Mouse (Mus musculus) gastrocnemius, adult 2 months (tissue): ENCODE data around the gene Suco. TPM values are rescaled to one million over a fixed set of nuclear protein-coding genes. Genes with fewer than 3 reads are reported as not detected.

ENCODE experiments used
- DNase-seq: peaks from one replicate; pipeline ENCODE4 v3.0.0; 2022
- H3K27ac ChIP-seq: fragments of 200-600 bp; 2 replicates; pipeline ENCODE4 v1.8.1; 2022; ENCODE audit warnings: mild to moderate bottlenecking
- H3K4me3 ChIP-seq: fragments of 200-600 bp; 2 replicates; pipeline ENCODE4 v1.8.1; 2022; ENCODE audit warnings: mild to moderate bottlenecking, moderate library complexity
- CTCF ChIP-seq: fragments of 200-600 bp; IDR thresholded peaks from 2 replicates; pipeline ENCODE4 v1.8.1; 2022; ENCODE audit warnings: antibody characterized with exemption, mild to moderate bottlenecking, moderate library complexity
- intact Hi-C: fragments of 180-260 bp; cut with DNase I; formaldehyde crosslinking; loops from one replicate; pipeline ENCODE4 v1.15.1; 2025
- total RNA-seq, 2 experiments: library from RNA; stranded (reverse); gene quantifications; 2 replicates each; pipeline ENCODE4 v1.2.3; 2021

The Suco gene
- total RNA-seq, 2 experiments from 2014 or later, result 8.4 to 9.9 TPM

DNA sequence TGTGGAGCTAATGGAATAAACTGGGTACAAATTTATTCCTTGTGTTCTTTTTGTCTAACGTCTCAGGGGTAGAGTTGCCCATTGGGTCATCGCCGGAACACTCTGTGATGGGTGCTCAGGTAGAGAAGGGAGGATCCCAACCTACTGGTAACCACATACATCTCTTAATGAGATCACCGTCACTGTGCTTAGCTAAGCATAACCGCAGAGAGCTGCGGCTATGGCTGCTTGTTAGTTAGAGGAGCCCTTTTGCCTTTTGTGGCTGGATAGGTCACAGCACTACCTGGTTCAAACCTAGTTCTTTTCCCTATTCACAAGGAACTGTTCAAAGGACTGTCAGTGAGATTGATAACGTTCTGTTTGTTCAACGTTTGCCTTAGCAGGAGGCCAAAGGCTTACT, 32.6 kb upstream of the Suco start:
- Histone ChIP-seq H3K27ac (no peak overlapping the region), H3K4me3 (no peak overlapping the region)
- intact Hi-C loops, result no loop called here
- no peak for TF ChIP-seq CTCF
- DNase-seq, result no peak

- no peak overlapping the region for H3K4me3 ChIP-seq
- no peak for TF ChIP-seq CTCF
- intact Hi-C loops, result no loop called here
- H3K27ac ChIP-seq, result 0 out of 2 replicates have a peak overlapping the region, but pooled peaks have one; percentile 16
- DNase-seq, result no peak
These were observed 31.4 kb upstream of the Suco start for GRCm38 (mm10) chr1:161907795-161908457.

DNA sequence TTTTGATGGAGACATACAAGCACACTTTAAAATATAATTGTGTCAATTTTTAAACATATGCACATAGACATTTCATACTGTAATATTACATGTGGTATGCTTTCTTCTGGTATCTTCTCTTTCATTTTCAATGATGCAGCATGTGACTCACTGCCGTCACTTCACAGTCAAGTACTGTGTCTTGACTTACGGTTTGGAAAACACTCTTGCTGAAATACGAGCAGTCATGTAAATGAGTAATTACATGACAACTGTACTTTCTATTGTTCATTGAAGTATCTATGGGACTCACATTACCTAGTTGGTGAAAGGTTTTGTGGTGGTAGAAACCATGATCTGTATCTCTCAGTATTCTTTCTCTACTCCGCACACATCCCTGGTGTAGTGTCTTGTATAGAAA, 30.6 kb upstream of the Suco start:
- no peak for DNase-seq
- H3K27ac ChIP-seq, result no peak overlapping the region
- no peak overlapping the region for H3K4me3 ChIP-seq
- intact Hi-C loops, result no loop called here
- TF ChIP-seq CTCF, result no peak

DNA sequence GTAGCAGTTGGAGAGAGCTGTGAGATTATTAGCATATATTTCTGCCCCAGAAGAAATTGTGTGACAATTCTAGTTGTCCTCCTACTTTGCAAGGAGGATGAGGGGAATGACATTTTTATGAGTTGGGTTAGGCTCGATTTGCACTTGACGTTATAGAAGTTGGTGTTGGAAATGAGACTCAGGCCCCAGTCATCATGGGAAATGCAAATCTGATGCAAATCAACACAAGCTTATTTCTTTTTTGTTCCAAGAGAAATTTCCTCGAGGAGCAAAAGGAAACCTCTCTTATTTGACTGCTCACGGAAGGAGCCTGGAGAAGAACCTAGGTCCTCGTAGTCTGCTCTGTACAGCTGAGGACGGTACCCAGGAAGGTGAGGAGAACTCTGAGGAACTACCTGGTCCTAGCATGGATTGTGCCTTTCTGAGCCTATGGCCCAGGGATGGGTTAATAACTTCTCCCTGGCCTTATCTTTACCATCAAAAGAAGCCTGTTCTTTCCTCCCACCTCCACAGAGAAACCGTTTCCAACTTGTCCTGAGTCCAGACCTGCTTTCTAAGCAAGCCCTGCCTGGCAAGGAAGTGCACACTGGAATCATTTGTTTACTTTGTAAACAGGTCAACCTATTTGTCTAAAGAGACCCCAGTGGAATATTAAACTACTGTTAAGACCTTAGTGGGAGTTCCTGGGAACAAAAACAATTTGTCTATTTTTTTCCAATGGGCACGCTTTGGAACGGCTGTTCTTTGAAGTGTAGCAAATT, 26.4 kb upstream of the Suco start:
- Histone ChIP-seq H3K27ac (no peak overlapping the region), H3K4me3 (no peak overlapping the region)
- TF ChIP-seq CTCF, result no peak
- intact Hi-C loops, result no loop called here
- DNase-seq, result no peak

DNA sequence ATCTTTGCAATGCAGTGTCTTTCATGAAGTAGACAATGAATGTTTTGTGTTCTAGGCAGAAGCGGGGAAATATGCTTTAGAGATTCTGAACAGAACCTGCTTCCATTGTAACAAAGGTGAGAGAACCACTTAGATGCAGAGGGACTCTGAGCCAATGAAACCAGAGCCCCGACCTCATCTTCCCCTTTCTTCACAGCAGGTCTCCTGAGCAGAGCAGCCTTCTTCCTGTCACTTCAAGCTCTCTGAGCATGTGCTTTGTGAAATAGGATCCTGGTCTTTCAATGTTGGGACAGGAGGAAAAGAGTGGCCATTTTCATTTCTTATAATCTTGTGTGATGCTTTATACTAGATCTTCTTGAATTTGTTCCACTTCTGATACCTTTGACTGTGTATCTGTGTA, 23.6 kb upstream of the Suco start:
- no peak for DNase-seq
- Histone ChIP-seq H3K4me3 (no peak overlapping the region), H3K27ac (no peak overlapping the region)
- no peak for TF ChIP-seq CTCF
- intact Hi-C loops, result no loop called here

DNA sequence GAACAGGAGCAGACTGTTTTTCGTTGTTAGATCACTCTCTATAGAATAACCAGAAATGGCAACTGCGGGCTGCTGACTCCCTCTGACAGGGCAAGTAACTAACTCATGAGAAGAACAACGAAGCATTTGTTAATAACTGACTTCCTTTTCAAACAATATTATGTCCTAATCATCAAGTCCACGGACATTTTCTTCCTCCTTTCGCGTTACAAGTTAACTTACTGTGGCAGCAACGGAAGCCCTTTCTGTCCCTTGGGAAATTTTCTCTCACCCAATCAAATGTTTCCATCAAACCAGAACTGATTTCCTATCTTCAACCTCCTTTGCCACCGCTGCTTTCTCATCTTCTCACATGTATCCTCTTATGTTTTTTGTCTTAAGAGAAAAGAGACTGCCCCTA, 20.8 kb upstream of the Suco start:
- H3K27ac ChIP-seq, result no peak overlapping the region
- no peak for DNase-seq
- H3K4me3 ChIP-seq, result no peak overlapping the region
- TF ChIP-seq CTCF, result no peak
- intact Hi-C loops, result no loop called here

GRCm38 (mm10) chr1:161896130-161896529, 19.6 kb upstream of the Suco start:
- Histone ChIP-seq H3K27ac (no peak overlapping the region), H3K4me3 (no peak overlapping the region)
- DNase-seq, result no peak
- intact Hi-C loops, result no loop called here
- TF ChIP-seq CTCF, result no peak

GRCm38 (mm10) chr1:161895014-161895413, 18.5 kb upstream of the Suco start:
- intact Hi-C loops, result no loop called here
- no peak overlapping the region for H3K4me3 ChIP-seq
- no peak for DNase-seq
- TF ChIP-seq CTCF, result no peak
- H3K27ac ChIP-seq, result no peak overlapping the region

GRCm38 (mm10) chr1:161894553-161894952, 18.1 kb upstream of the Suco start:
- DNase-seq, result no peak
- Histone ChIP-seq H3K27ac (no peak overlapping the region), H3K4me3 (no peak overlapping the region)
- no peak for TF ChIP-seq CTCF
- intact Hi-C loops, result no loop called here

DNA sequence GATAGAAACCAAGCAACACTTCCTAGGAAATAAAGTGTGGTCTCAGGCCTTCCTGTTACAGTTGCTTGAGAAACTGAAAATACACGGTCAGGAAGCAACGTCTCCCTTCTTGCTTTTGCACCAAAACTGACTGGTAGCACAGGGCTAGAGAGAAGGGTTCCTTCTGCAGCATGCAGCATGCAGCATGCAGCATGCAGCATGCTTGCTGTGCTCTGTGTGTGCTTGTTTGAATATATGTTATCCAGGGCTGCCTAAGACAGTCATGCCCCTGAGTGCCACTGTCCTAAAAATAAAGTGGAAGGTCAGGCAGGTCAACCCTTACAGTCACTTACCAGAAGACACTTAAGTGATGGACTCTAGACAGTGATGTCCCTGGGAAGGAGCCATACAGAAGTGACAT, 17.6 kb upstream of the Suco start:
- no peak overlapping the region for H3K4me3 ChIP-seq
- TF ChIP-seq CTCF, result no peak
- no peak overlapping the region for H3K27ac ChIP-seq
- intact Hi-C loops, result no loop called here
- no peak for DNase-seq

- DNase-seq, result no peak
- TF ChIP-seq CTCF, result no peak
- intact Hi-C loops, result no loop called here
- Histone ChIP-seq H3K4me3 (no peak overlapping the region), H3K27ac (no peak overlapping the region)
These were observed 12.3 kb upstream of the Suco start for GRCm38 (mm10) chr1:161888823-161889222.

- H3K4me3 ChIP-seq, result no peak overlapping the region
- intact Hi-C loops, result no loop called here
- H3K27ac ChIP-seq, result no peak overlapping the region
- no peak for DNase-seq
- no peak for TF ChIP-seq CTCF
These were observed 11.3 kb upstream of the Suco start for GRCm38 (mm10) chr1:161887679-161888260.

DNA sequence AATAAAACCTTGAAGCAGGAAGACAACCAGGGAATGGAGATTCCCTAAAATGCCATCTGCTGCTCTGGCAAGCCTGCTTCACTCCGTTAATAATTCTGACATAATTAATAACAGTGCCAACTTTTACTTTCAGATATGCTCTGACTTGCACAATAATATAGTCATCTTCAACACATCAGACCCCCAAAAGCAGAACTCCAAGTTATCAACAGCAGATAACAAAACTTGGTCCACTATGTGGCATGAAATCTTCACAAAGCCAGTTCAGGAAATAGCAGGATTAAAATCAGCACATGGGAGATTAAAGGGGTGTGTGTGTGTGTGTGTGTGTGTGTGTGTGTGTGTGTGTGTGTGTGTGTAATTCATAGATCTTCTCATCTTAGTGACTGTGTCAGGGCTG, 9.3 kb upstream of the Suco start:
- intact Hi-C loops, result no loop called here
- H3K27ac ChIP-seq, result no peak overlapping the region
- no peak overlapping the region for H3K4me3 ChIP-seq
- no peak for DNase-seq
- no peak for TF ChIP-seq CTCF
